Mouse (Mus musculus) adrenal gland, adult 18-20 months (tissue): ENCODE data around the gene Olfr906. TPM values are rescaled to one million over a fixed set of nuclear protein-coding genes. Genes with fewer than 3 reads are reported as not detected.

Experiments used
- DNase-seq, 2 experiments: peaks; one replicate each; pipeline ENCODE4 v3.0.0; 2021 to 2022; ENCODE audit warnings: low spot score in 2 of 2
- long read RNA-seq, 2 experiments: library from polyadenylated mRNA; stranded (forward); transcript quantifications; one replicate each; pipeline ENCODE4 v2.0.0; 2021
- total RNA-seq, 2 experiments: library from RNA; stranded (reverse); gene quantifications; 1 replicate in 1 of 2; 2 replicates in 1 of 2; pipeline ENCODE4 v1.2.3; 2021

Gene Olfr906
- not detected for total RNA-seq
- long read RNA-seq, experiment 1 = 0 reads
- long read RNA-seq, experiment 2 = 0 reads

- no peak for DNase-seq
Observed at GRCm38 (mm10) chr9:38486785-38487184, at the start of gene Olfr906. TSS of gene Olfr906 (plus strand) at chr9:38487085.

- DNase-seq = no peak
Observed at GRCm38 (mm10) chr9:38447352-38447751, 39.5 kb upstream of the Olfr906 start, which contains the start of gene Olfr902. TSS of gene Olfr902 (plus strand) at chr9:38447652.

- DNase-seq = no peak
Observed at GRCm38 (mm10) chr9:38462844-38463243, 24.0 kb upstream of the Olfr906 start, which contains the start of gene Olfr904. TSS of gene Olfr904 (plus strand) at chr9:38463144.

GRCm38 (mm10) chr9:38470807-38471206 lies 16.1 kb upstream of the Olfr906 start, which contains the start of gene Olfr905:
TSS of gene Olfr905 (plus strand) at chr9:38471107.
- no peak for DNase-seq

GRCm38 (mm10) chr9:38495501-38495900 lies 8.6 kb downstream of the Olfr906 start, which contains the start of gene Olfr907:
TSS of gene Olfr907 (plus strand) at chr9:38495801.
- DNase-seq = no peak

GRCm38 (mm10) chr9:38512353-38512752 lies 25.5 kb downstream of the Olfr906 start:
- no peak for DNase-seq

- DNase-seq = no peak
Observed at GRCm38 (mm10) chr9:38521280-38521679, 34.4 kb downstream of the Olfr906 start, which contains the start of gene Olfr911-ps1. TSS of gene Olfr911-ps1 (plus strand) at chr9:38521580.

GRCm38 (mm10) chr9:38537549-38537948 lies 50.7 kb downstream of the Olfr906 start, which contains the start of gene Olfr910:
TSS of gene Olfr910 (plus strand) at chr9:38537849.
- no peak for DNase-seq

Other genes with a start within 250 kb of the Olfr906 start
- not detected for gene Olfr143, start 234.3 kb upstream of the Olfr906 start, total RNA-seq
- not detected for gene Olfr895, start 219.2 kb upstream of the Olfr906 start, total RNA-seq
- gene Olfr896-ps1, start 196.0 kb upstream of the Olfr906 start, total RNA-seq = not detected
- gene Olfr25, start 158.0 kb upstream of the Olfr906 start, total RNA-seq = not detected
- gene Olfr898, start 138.7 kb upstream of the Olfr906 start, total RNA-seq = not detected
- not detected for gene Olfr250, start 120.2 kb upstream of the Olfr906 start, total RNA-seq
- not detected for gene Olfr251, start 110.0 kb upstream of the Olfr906 start, total RNA-seq
- not detected for gene Olfr147, start 85.4 kb upstream of the Olfr906 start, total RNA-seq
- gene Olfr901, start 57.6 kb upstream of the Olfr906 start, total RNA-seq = not detected
- gene Olfr902, start 39.4 kb upstream of the Olfr906 start, total RNA-seq = not detected
- not detected for gene Olfr904, start 23.9 kb upstream of the Olfr906 start, total RNA-seq
- under 1 TPM in 1 of 2 experiments, not detected in 1; 0.06 TPM for gene Olfr905, start 16.0 kb upstream of the Olfr906 start, total RNA-seq
- gene Olfr907, start 8.7 kb downstream of the Olfr906 start, total RNA-seq = not detected
- not detected for gene Olfr911-ps1, start 34.5 kb downstream of the Olfr906 start, total RNA-seq
- gene Olfr910, start 50.8 kb downstream of the Olfr906 start, total RNA-seq = not detected
- gene Olfr912, start 93.1 kb downstream of the Olfr906 start, total RNA-seq = not detected
- not detected for gene Olfr913, start 105.7 kb downstream of the Olfr906 start, total RNA-seq
- gene Olfr914, start 118.0 kb downstream of the Olfr906 start, total RNA-seq = not detected
- gene Olfr916, start 172.8 kb downstream of the Olfr906 start, total RNA-seq = not detected
- gene Olfr917, start 178.8 kb downstream of the Olfr906 start, total RNA-seq = not detected
- not detected for gene Olfr918, start 187.5 kb downstream of the Olfr906 start, total RNA-seq
- gene Olfr919, start 216.6 kb downstream of the Olfr906 start, total RNA-seq = not detected
- 10 to 100 TPM; 41.1 to 43.6 TPM for gene Vwa5a, start 231.2 kb downstream of the Olfr906 start, total RNA-seq